In genomic region chr19:3422488-3422887, GRCm38 (mm10) we compare ENCODE assay signal across 20 mouse cellular contexts. TPM values are rescaled to one million over a fixed set of nuclear protein-coding genes. Genes with fewer than 3 reads are reported as not detected.
A peak's percentile ranks its signal among the peaks of the same experiment; 100 is the strongest.
DNase-seq lines count a peak whose midpoint lies in the region; ATAC-seq and TF ChIP-seq lines count a peak whose summit lies in the region.
"Had no signal": no experiment of that assay in that cellular context is flagged by ENCODE, and none has a peak within 500 bp of the region (broad histone marks: within the 10 kb centered on the region; RNA-seq: fewer than 3 reads in every experiment).

No protein-coding gene starts in this region.

- no peak for TF ChIP-seq CTCF in liver, postnatal 0 days (IDR thresholded peaks at IDR 0.05; ENCODE audit: low read depth)

- no peaks in the 10 kb centered on the region for H3K9me3 ChIP-seq in liver, postnatal 0 days (ENCODE audit: low read length)
- 0 out of 2 replicates have a peak, but pooled peaks cover 6% of the 10 kb centered on the region for H3K9me3 ChIP-seq in liver, embryonic 12.5 days (replicated peaks)
- H3K9me3 ChIP-seq: hindbrain, embryonic 15.5 days; midbrain, embryonic 13.5 days had no signal

- peak overlapping the region; percentile 78 for H3K27ac ChIP-seq in liver, postnatal 0 days (ENCODE audit: low read depth)
- H3K27ac ChIP-seq in liver, embryonic 12.5 days, result no peak overlapping the region
- H3K27ac ChIP-seq in macrophage, result 0 out of 2 replicates have a peak overlapping the region, but pooled peaks have one; percentile 5
- H3K27ac ChIP-seq: hindbrain, embryonic 15.5 days; limb, embryonic 12.5 days; midbrain, embryonic 13.5 days; stomach, postnatal 0 days had no signal

- DNase-seq in gastrocnemius, postnatal 25 days, result peak; percentile 19
- DNase-seq in gastrocnemius, adult 18-20 months (ENCODE audit: low spot score), result no peak
- no peak for DNase-seq in liver, postnatal 0 days
- peak; percentile 16 for DNase-seq in 3T3-L1 (ENCODE audit: low read depth, low spot score)
- no peak for DNase-seq in layer of hippocampus, adult 18-20 months (ENCODE audit: low spot score in 2 of 2)
- DNase-seq: adrenal gland, postnatal 10 days; cerebellum, adult 9-11 months; right cerebral cortex, adult 18-20 months had no signal

- no peak overlapping the region for H3K9ac ChIP-seq in liver, postnatal 0 days (replicated peaks)
- H3K9ac ChIP-seq in liver, embryonic 12.5 days, result no peak overlapping the region
- H3K9ac ChIP-seq: hindbrain, embryonic 15.5 days; limb, embryonic 12.5 days; lung, embryonic 14.5 days; midbrain, embryonic 13.5 days had no signal

- ATAC-seq in liver, postnatal 0 days, result no peak
- ATAC-seq in liver, embryonic 12.5 days, result no peak
- ATAC-seq in activated CD4-positive, CD25-positive, alpha-beta regulatory T cell, adult 4 months, result no peak
- ATAC-seq: CD4-positive, CD25-positive, alpha-beta regulatory T cell, adult 4 months; midbrain, embryonic 13.5 days had no signal

- no peaks in the 10 kb centered on the region for H3K27me3 ChIP-seq in liver, postnatal 0 days (ENCODE audit: insufficient read depth, low read length)
- H3K27me3 ChIP-seq in liver, embryonic 12.5 days (replicated peaks), result peaks cover 2% of the 10 kb centered on the region; the same call in 1 of the 2 replicates
- H3K27me3 ChIP-seq: hindbrain, embryonic 15.5 days; limb, embryonic 12.5 days; midbrain, embryonic 13.5 days had no signal

- WGBS in liver, postnatal 0 days (ENCODE audit: insufficient replicate concordance), result 83% methylated on average over 6 of the region's 6 CpGs
- 77% methylated on average over 6 of the region's 6 CpGs for WGBS in liver, embryonic 12.5 days (ENCODE audit: insufficient replicate concordance)
- WGBS in macrophage (ENCODE audit: missing documents), result 96% methylated on average over 5 of the region's 6 CpGs

- H3K4me3 ChIP-seq in liver, postnatal 0 days (ENCODE audit: low read depth, low read length), result no peak overlapping the region
- H3K4me3 ChIP-seq in liver, embryonic 12.5 days, result no peak overlapping the region
- H3K4me3 ChIP-seq in macrophage (ENCODE audit: inconsistent target), result no peak overlapping the region
- H3K4me3 ChIP-seq: hindbrain, embryonic 15.5 days; limb, embryonic 12.5 days; midbrain, embryonic 13.5 days had no signal

- no peaks in the 10 kb centered on the region for H3K36me3 ChIP-seq in liver, postnatal 0 days (replicated peaks; ENCODE audit: insufficient read depth, low read length)
- no peaks in the 10 kb centered on the region for H3K36me3 ChIP-seq in liver, embryonic 12.5 days
- H3K36me3 ChIP-seq in macrophage (ENCODE audit: inconsistent target), result no peaks in the 10 kb centered on the region
- H3K36me3 ChIP-seq: hindbrain, embryonic 15.5 days; limb, embryonic 12.5 days; midbrain, embryonic 13.5 days had no signal

- H3K4me1 ChIP-seq in liver, postnatal 0 days (ENCODE audit: insufficient read depth), result no peaks in the 10 kb centered on the region
- H3K4me1 ChIP-seq in liver, embryonic 12.5 days, result no peaks in the 10 kb centered on the region
- H3K4me1 ChIP-seq: hindbrain, embryonic 15.5 days; limb, embryonic 12.5 days; midbrain, embryonic 13.5 days had no signal

- no peak overlapping the region for H3K4me2 ChIP-seq in liver, postnatal 0 days (ENCODE audit: low read depth, low read length)
- H3K4me2 ChIP-seq in liver, embryonic 12.5 days, result no peak overlapping the region
- H3K4me2 ChIP-seq: hindbrain, embryonic 15.5 days; limb, embryonic 12.5 days; lung, embryonic 14.5 days; midbrain, embryonic 13.5 days had no signal

- TF ChIP-seq EP300 in liver, postnatal 0 days (IDR thresholded peaks at IDR 0.05; ENCODE audit: low read depth), result no peak

- no peaks in the 10 kb centered on the region for H3K79me2 ChIP-seq in macrophage (ENCODE audit: inconsistent target)

RNA-seq across cellular contexts. Expression of gene Gal, which starts 8.1 kb away (rescaled TPM):
- under 1 TPM; 0.49 to 0.72 TPM for total RNA-seq in gastrocnemius, postnatal 25 days (2021)
- total RNA-seq in gastrocnemius, adult 18-20 months (2021), result under 1 TPM; 0.30 to 0.36 TPM
- 0.14 TPM in 1 of 2 replicates, not detected in the other for polyA plus RNA-seq in liver, postnatal 0 days (2015; fragmentation: Nextera tagmentation; extraction: Ambion mirVana)
- polyA plus RNA-seq in liver, embryonic 12.5 days (2016; fragmentation: Nextera tagmentation; extraction: Ambion mirVana), result 0.19 and 0.29 TPM in 2 replicates
- total RNA-seq in macrophage (2018; cell fraction: chromatin; rRNA removed), result not detected
- under 1 TPM in 18 of 26 experiments, not detected in 8; 0.20 to 0.65 (median 0.33) TPM for total RNA-seq in macrophage (2018; cell fraction: cytosol; rRNA removed)
- under 1 TPM in 1 of 26 experiments, not detected in 25; 0.91 TPM for total RNA-seq in macrophage (2018; cell fraction: nucleus; rRNA removed)
- not detected in 3 replicates for polyA plus RNA-seq in macrophage (2018)
- 1 to 10 TPM in 1 of 2 experiments, under 1 TPM in 1; 0.69 to 1.2 TPM for total RNA-seq in layer of hippocampus, adult 18-20 months (2021)
- polyA plus RNA-seq in activated CD4-positive, CD25-positive, alpha-beta regulatory T cell, adult 4 months (2017; shearing (Covaris generic)), result 1 to 10 TPM in 1 of 2 experiments, not detected in 1; 2.1 TPM
- total RNA-seq: MEL; neutrophil, adult 5-6 weeks had no signal
- polyA plus RNA-seq: kidney, embryonic 14.5 days had no signal

RNA-seq across cellular contexts. Expression of gene Tesmin, which starts 33.8 kb away (rescaled TPM):
- total RNA-seq in gastrocnemius, postnatal 25 days (2021), result under 1 TPM; 0.43 to 0.80 TPM
- under 1 TPM; 0.43 to 0.47 TPM for total RNA-seq in gastrocnemius, adult 18-20 months (2021)
- polyA plus RNA-seq in liver, postnatal 0 days (2015; fragmentation: Nextera tagmentation; extraction: Ambion mirVana), result 0.80 and 0.91 TPM in 2 replicates
- polyA plus RNA-seq in liver, embryonic 12.5 days (2016; fragmentation: Nextera tagmentation; extraction: Ambion mirVana), result 0.38 and 0.41 TPM in 2 replicates
- total RNA-seq in macrophage (2018; cell fraction: chromatin; rRNA removed), result 1 to 10 TPM in 15 of 26 experiments, under 1 TPM in 6, not detected in 5; 0.37 to 2.0 (median 1.3) TPM
- total RNA-seq in macrophage (2018; cell fraction: cytosol; rRNA removed), result 1 to 10 TPM in 1 of 26 experiments, under 1 TPM in 25; 0.33 to 1.1 (median 0.59) TPM
- 1 to 10 TPM in 12 of 26 experiments, under 1 TPM in 12, not detected in 2; 0.24 to 2.4 (median 0.98) TPM for total RNA-seq in macrophage (2018; cell fraction: nucleus; rRNA removed)
- 0.16 to 0.80 TPM (median 0.49 TPM) in 3 replicates for polyA plus RNA-seq in macrophage (2018)
- total RNA-seq in layer of hippocampus, adult 18-20 months (2021), result under 1 TPM; 0.12 to 0.48 TPM
- not detected for polyA plus RNA-seq in activated CD4-positive, CD25-positive, alpha-beta regulatory T cell, adult 4 months (2017; shearing (Covaris generic))
- polyA plus RNA-seq: CD4-positive, CD25-positive, alpha-beta regulatory T cell, adult 4 months had no signal

Comparison
In these comparisons a context has a peak if more than half of its experiments do, and no peak if none do; other contexts are left out.
1. DNase-seq: peak in gastrocnemius, postnatal 25 days (single experiment) and 3T3-L1 (single experiment); none in gastrocnemius, adult 18-20 months (single experiment), liver, postnatal 0 days (single experiment) and layer of hippocampus, adult 18-20 months (0 of 2).